Mouse (Mus musculus): ENCODE data around the gene Tm9sf4.

GRCm38 (mm10) chr2:153115679-153116081, 45.4 kb upstream of the Tm9sf4 start:
- TF ChIP-seq CTCF (IDR thresholded peaks at IDR 0.05; ENCODE audit: control insufficient read depth, insufficient read depth, low read length) (no peak), POLR2A (IDR thresholded peaks at IDR 0.05; ENCODE audit: borderline replicate concordance, control insufficient read depth, low read depth, low read length) (no peak)
